Mouse (Mus musculus) kidney, adult 2 months (tissue): ENCODE measurements at regions not wholly inside any gene's neighbourhood (a gene's known extent, or its start where the extent isn't known, plus 50 kb on each side); places are given as distances from the start of the nearest gene placed in this dataset.
"Not testable (repeated sequence)": the region's sequence is repeated elsewhere in the genome, so short reads cannot be mapped to it uniquely, and the experiment has no call there.

ENCODE experiments used
- DNase-seq: peaks from one replicate; pipeline ENCODE4 v3.0.0; 2021
- H3K27ac ChIP-seq: fragments of 200-500 bp; 2 replicates; pipeline ENCODE4 v1.5.1; 2012; ENCODE audit warnings: low read depth, low read length, control low read depth, inconsistent platforms; ENCODE audit not compliant: insufficient read depth
- H3K27me3 ChIP-seq: fragments of 200-500 bp; replicated peaks from 2 replicates; pipeline ENCODE4 v1.6.1; 2012; ENCODE audit warnings: mild to moderate bottlenecking, moderate library complexity, low read length, inconsistent platforms; ENCODE audit not compliant: control insufficient read depth, insufficient read depth
- H3K36me3 ChIP-seq: fragments of 200-500 bp; 2 replicates; pipeline ENCODE4 v1.6.1; 2012; ENCODE audit warnings: mild to moderate bottlenecking, moderate library complexity, low read length, inconsistent platforms; ENCODE audit not compliant: control insufficient read depth, insufficient read depth
- H3K4me1 ChIP-seq: fragments of 200-500 bp; 2 replicates; pipeline ENCODE4 v1.6.1; 2011; ENCODE audit warnings: low read length; ENCODE audit not compliant: control insufficient read depth, insufficient read depth
- H3K4me3 ChIP-seq: fragments of 200-500 bp; 2 replicates; pipeline ENCODE4 v1.5.1; 2011; ENCODE audit warnings: mild to moderate bottlenecking, low read depth, low read length, control low read depth; ENCODE audit not compliant: insufficient read depth
- CTCF ChIP-seq: fragments of 200-500 bp; conservative IDR thresholded peaks from 2 replicates; pipeline ENCODE4 v1.5.1; 2011; ENCODE audit warnings: low read depth, mild to moderate bottlenecking, control low read depth, low read length, moderate library complexity, mixed read lengths; ENCODE audit not compliant: insufficient read depth, insufficient read length
- POLR2A ChIP-seq: fragments of 200-500 bp; IDR thresholded peaks from one replicate; pipeline ENCODE4 v1.6.1; 2011; ENCODE audit warnings: low read depth, low read length, control low read depth
- WGBS: fragments of 180-500 bp; shearing (Covaris S2); methylation state at CpG from one replicate; pipeline ENCODE4 v1.1.7; 2018; 5-methylcytosine and 5-hydroxymethylcytosine counted together

DNA sequence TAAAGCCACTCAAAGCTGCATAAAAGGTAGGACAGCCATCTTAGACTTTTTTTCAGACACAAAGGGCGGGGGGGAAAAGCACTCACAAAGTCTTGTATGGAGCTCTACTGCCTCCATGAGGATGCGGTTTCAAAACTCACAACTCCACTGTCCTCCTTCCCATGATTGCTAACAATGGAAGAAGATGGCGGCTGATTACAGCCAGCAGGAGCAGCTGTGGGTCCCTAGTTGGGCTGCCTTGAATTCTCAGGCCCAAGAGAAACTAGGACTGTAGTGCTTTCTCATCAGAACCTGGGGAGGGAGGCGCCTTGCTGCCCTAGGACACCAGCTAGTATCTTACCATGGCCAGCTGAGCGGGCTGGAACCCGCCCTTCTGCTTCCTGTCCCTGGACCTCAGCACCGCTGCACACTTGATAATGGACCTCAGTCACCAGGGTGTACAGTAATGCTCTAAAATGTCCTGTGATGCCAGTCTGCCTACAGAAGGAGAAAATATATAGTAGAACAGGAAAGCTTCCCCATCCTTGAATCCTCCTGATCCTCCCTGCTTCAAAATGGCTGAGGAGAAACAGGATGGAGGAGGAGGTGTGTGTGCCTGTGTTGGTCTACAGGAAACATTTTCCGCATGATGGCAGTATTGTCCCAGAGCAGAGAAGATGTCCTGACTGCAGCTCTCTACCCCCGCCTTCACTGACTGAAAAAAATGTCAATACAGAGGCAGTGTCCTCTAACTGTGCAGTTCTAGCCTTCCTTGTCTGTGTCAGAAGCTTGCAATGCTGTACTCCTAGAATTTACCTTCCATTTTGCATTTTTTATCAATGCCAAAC, 183.7 kb upstream of the Olfr1324 start:
- H3K36me3 ChIP-seq = no peaks in the 10 kb centered on the region
- no peaks in the 10 kb centered on the region for H3K4me1 ChIP-seq
- H3K4me3 ChIP-seq = no peak overlapping the region
- H3K27me3 ChIP-seq = no peaks in the 10 kb centered on the region
- H3K27ac ChIP-seq = no peak overlapping the region
- TF ChIP-seq CTCF (no peak; the same call in 1 of the 2 replicates), POLR2A (no peak)
- WGBS = 95% methylated on average over 9 of the region's 9 CpGs
- DNase-seq = no peak

DNA sequence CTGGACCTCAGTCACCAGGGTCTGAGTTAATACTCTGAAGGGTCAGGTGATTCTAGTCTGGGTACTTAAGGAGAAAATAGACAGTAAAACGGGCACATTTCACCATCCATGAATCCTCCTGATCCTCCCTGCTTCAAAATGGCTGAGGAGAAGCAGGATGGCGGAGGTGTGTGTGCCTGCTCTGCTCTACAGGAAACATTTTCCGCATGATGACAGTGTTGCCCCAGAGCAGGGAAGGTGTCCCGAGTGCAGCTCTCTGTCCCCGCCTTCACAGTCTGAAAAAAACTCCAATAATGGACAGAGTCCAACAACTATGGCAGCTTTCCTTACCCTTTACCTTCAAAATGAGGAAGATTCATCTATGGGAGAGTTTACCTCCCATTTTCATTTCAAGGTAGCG, 179.8 kb upstream of the Olfr1324 start:
- WGBS = 95% methylated on average over 6 of the region's 6 CpGs
- not testable (repeated sequence) for H3K4me1 ChIP-seq, H3K4me3 ChIP-seq, H3K27me3 ChIP-seq, DNase-seq, H3K27ac ChIP-seq, H3K36me3 ChIP-seq

DNA sequence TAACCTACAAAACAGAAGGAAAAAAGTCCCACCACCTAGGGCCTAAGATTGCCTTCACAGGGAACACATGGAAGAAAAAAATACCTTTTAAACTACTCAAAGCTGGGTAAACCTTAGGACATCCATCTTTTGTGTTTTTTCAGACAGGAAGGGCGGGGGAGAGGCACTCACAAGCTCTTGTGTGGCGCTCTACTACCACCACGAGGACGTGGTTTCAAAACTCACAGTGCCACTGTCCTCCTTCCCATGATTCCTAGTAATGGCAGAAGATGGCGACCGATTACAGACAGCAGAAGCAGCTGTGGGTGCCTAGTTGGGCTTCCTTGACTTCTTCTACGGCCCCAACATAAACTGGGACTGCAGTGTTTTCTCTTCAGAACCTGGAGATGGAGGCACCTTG, 179.3 kb upstream of the Olfr1324 start:
- no peaks in the 10 kb centered on the region for H3K27me3 ChIP-seq
- WGBS = 91% methylated on average over 7 of the region's 7 CpGs
- no peak for TF ChIP-seq CTCF
- H3K4me3 ChIP-seq = no peak overlapping the region
- DNase-seq = no peak
- no peaks in the 10 kb centered on the region for H3K36me3 ChIP-seq
- no peak overlapping the region for H3K27ac ChIP-seq
- H3K4me1 ChIP-seq = no peaks in the 10 kb centered on the region

- H3K4me1 ChIP-seq, H3K27me3 ChIP-seq, H3K36me3 ChIP-seq, H3K4me3 ChIP-seq, H3K27ac ChIP-seq, DNase-seq: not testable (repeated sequence)
- 92% methylated on average over 2 of the region's 2 CpGs for WGBS
Observed at GRCm38 (mm10) chrX:50605517-50605916, 177.2 kb upstream of the Olfr1324 start.

DNA sequence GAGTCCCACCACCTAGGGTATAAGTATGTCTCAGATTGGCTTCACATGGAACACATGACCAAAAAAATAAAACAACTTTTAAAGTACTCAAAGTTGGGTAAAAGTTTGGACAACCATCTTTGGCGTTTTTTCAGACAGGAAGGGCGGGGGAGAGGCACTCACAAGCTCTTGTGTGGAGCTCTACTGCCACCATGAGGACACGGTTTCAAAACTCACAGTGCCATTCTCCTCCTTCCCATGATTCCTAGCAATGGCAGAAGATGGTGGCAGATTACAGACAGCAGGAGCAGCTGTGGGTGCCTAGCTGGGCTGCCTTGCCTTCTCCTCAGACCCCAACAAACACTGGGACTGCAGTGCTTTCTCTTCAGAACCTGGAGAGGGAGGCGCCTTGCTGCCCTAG, 176.7 kb upstream of the Olfr1324 start:
- H3K27ac ChIP-seq, H3K4me3 ChIP-seq, H3K27me3 ChIP-seq, H3K4me1 ChIP-seq, H3K36me3 ChIP-seq: not testable (repeated sequence)
- 94% methylated on average over 4 of the region's 4 CpGs for WGBS
- DNase-seq = peak; percentile 5

DNA sequence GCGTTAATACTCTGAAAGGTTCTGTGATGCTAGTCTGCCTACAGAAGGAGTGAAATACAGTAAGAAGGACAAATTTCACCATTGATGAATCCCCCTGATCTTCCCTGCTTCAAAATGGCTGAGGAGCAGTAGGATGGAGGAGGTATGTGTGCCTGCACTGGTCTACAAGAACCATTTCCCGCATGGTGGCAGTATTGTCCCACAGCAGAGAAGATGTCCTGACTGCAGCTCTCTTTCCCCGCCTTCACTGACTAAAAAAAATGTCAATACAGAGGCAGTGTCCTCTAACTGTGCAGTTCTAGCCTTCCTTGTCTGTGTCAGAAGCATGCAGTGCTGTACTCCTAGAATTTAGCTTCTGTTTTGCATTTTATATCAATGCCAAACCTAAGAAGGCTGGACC, 174.6 kb upstream of the Olfr1324 start:
- H3K4me1 ChIP-seq, H3K27me3 ChIP-seq, H3K4me3 ChIP-seq, DNase-seq, H3K27ac ChIP-seq, H3K36me3 ChIP-seq: not testable (repeated sequence)
- WGBS = 96% methylated on average over 3 of the region's 3 CpGs

DNA sequence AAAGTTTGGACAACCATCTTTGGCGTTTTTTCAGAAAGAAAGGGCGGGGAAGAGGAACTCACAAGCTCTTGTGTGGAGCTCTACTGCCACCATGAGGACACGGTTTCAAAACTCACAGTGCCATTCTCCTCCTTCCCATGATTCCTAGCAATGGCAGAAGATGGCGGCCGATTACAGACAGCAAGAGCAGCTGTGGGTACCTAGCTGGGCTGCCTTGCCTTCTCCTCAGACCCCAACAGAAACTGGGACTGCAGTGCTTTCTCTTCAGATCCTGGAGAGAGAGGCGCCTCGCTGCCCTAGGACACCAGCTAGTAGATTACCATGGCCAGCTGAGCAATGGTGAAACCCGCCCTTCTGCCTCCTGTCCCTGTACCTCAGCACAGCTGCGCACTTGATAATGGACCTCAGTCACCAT, 174.2 kb upstream of the Olfr1324 start:
- H3K27ac ChIP-seq, DNase-seq, H3K27me3 ChIP-seq, H3K4me1 ChIP-seq, H3K36me3 ChIP-seq, H3K4me3 ChIP-seq: not testable (repeated sequence)
- WGBS = 96% methylated on average over 9 of the region's 9 CpGs

- not testable (repeated sequence) for DNase-seq
Observed at GRCm38 (mm10) chrX:50600262-50600661, 172.0 kb upstream of the Olfr1324 start.

More at GRCm38 (mm10) chrX:50600262-50600661, 172.0 kb upstream of the Olfr1324 start:
- H3K27ac ChIP-seq, H3K4me1 ChIP-seq, H3K36me3 ChIP-seq, H3K27me3 ChIP-seq, H3K4me3 ChIP-seq: not testable (repeated sequence)
- WGBS = 100% methylated on average over 3 of the region's 3 CpGs
